Mouse (Mus musculus) limb, embryonic 15.5 days (tissue): ENCODE data around the gene Capn2. TPM values are rescaled to one million over a fixed set of nuclear protein-coding genes. Genes with fewer than 3 reads are reported as not detected.
A peak's percentile ranks its signal among the peaks of the same experiment; 100 is the strongest.

Experiments
- ATAC-seq: fragments of 200-750 bp; cut with Nextera tagmentation; 2 replicates; pipeline ENCODE4 v1.8.0; 2017; ENCODE audit warnings: low read depth, moderate TSS enrichment; ENCODE audit not compliant: insufficient number of reproducible peaks, low FRiP score, low TSS enrichment
- H3K27ac ChIP-seq: fragments of 300-500 bp; sonication (generic); 2 replicates; pipeline ENCODE4 v1.5.1; 2015; ENCODE audit warnings: moderate library complexity, mild to moderate bottlenecking, inconsistent platforms
- H3K27me3 ChIP-seq: fragments of 300-500 bp; sonication (generic); 2 replicates; pipeline ENCODE4 v1.6.1; 2015; ENCODE audit warnings: inconsistent platforms
- H3K36me3 ChIP-seq: fragments of 300-500 bp; sonication (generic); 2 replicates; pipeline ENCODE4 v1.6.1; 2015; ENCODE audit warnings: inconsistent platforms
- H3K4me1 ChIP-seq: fragments of 300-500 bp; sonication (generic); 2 replicates; pipeline ENCODE4 v1.6.1; 2015; ENCODE audit warnings: inconsistent platforms
- H3K4me2 ChIP-seq: fragments of 300-500 bp; sonication (generic); 2 replicates; pipeline ENCODE4 v1.6.1; 2015; ENCODE audit warnings: mild to moderate bottlenecking, inconsistent platforms
- H3K4me3 ChIP-seq: fragments of 300-500 bp; sonication (generic); 2 replicates; pipeline ENCODE4 v1.5.1; 2015; ENCODE audit warnings: mild to moderate bottlenecking, inconsistent platforms
- H3K9ac ChIP-seq: fragments of 300-500 bp; sonication (generic); 2 replicates; pipeline ENCODE4 v1.6.1; 2015; ENCODE audit warnings: inconsistent platforms
- H3K9me3 ChIP-seq: fragments of 300-500 bp; sonication (generic); 2 replicates; pipeline ENCODE4 v1.6.1; 2016; ENCODE audit warnings: inconsistent platforms
- WGBS: fragments of 180-500 bp; shearing (Covaris S2); methylation state at CpG from one replicate; pipeline ENCODE4 v1.1.7; 2015; 5-methylcytosine and 5-hydroxymethylcytosine counted together
- polyA plus RNA-seq: library from polyadenylated mRNA; unstranded; fragments of >200 nt; fragmentation: Nextera tagmentation; extraction: Ambion mirVana; gene quantifications from 2 replicates; pipeline ENCODE4 v1.2.1, GENCODE M21; 2015

Gene Capn2
- polyA plus RNA-seq, 1 experiment from 2014 or later: 150 TPM

DNA sequence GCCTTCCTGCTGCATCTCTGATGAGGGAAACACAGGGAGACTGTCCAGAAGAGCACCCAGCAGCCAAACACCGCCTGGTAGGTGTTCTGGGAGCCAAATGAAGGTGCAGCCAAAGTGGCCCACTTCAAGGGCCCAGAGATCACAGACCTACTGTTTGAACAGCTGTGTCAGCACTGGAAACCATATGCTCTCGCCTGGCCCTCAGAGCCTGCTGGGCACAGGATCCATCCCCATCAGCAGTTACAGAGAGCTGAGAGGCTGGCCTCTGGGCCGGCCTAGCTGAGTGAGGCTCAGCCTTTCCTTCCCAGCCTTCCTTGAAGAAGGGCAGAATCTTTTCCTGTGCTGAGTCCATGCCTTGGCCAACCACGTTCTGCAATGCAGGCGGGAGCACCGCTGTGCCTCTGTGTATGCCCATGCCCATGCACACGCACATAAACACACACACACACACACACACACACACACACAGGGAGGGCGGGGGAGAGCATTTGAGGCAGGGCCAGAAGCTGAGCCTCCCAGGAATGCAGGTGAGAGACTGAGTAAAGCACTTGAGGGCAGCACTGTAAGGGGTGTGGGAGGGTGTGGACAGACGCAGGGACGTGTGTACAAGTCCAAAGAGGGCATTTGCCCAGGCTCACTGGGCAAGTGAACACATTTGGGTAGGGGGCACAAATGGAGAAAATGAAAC, 8.2 kb downstream of the Capn2 start:
- 71% methylated on average over 10 of the region's 10 CpGs for WGBS
- Histone ChIP-seq H3K9me3 (no peaks in the 10 kb centered on the region), H3K4me1 (peaks cover 32% of the 10 kb centered on the region), H3K4me2 (no peak overlapping the region), H3K9ac (no peak overlapping the region), H3K36me3 (peaks cover 53% of the 10 kb centered on the region), H3K4me3 (no peak overlapping the region), H3K27me3 (no peaks in the 10 kb centered on the region), H3K27ac (no peak overlapping the region)
- ATAC-seq: no peak

DNA sequence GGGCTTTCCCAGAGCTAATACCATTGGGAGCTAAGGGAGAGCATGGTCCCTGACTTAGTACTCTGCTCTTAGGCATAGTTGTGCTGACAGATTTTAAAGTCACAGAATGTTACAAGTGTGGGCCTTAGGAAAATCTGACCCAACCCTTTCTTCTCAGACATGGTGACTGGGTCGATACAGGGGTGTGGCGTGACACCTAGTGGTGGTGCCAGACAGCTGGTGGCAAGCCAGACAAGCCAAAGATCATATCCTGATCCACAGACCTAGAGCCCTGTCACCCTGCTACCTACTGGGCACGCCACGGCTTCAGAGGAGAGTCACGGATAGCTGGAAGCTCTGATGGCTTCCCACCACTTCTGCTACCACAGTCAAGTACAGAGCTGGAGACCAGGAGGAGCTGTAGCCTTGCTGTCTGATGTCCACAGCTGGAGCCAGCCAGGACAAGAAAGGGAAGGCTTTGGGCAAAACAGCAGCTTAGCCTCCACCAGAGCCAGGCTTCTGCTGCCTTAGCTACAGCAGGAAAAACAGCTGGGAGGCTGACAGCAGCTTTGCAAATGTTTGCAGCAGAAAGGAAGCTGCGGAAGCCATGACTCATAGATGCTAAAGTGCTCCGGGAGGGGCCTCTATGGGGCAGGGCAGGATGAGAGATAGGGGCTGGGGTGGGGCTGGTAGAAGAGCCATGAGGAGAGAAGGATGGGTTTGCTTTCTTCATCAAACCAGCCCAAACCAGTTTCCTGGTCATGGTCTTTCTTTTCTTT, 11.0 kb downstream of the Capn2 start:
- H3K9me3 ChIP-seq: no peaks in the 10 kb centered on the region
- H3K4me1 ChIP-seq: peaks cover 51% of the 10 kb centered on the region

DNA sequence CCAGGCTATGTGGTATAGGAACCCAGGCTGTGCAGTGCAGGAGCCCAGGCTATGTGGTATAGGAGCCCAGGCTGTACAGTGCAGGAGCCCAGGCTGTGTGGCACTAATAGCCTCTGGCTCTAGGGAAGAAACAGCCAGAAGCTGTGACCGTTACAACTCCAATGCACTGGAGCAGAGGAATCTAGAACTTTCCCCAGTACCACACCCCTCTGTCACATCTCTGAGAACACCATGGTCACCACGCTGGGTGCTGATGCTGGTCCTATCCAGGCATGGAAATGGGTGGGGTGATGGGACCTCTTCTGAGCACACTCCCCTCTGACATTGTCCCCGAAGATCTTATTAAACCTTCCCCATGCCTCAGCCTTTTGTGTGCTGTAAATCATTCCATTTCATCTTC, 12.1 kb downstream of the Capn2 start:
- H3K27ac ChIP-seq: no peak overlapping the region
- H3K27me3 ChIP-seq: no peaks in the 10 kb centered on the region
- H3K36me3 ChIP-seq: peaks cover 38% of the 10 kb centered on the region
- H3K4me2 ChIP-seq: no peak overlapping the region
- H3K4me3 ChIP-seq: no peak overlapping the region
- 92% methylated on average over 3 of the region's 3 CpGs for WGBS
- peaks cover 56% of the 10 kb centered on the region for H3K4me1 ChIP-seq
- ATAC-seq: no peak
- no peak overlapping the region for H3K9ac ChIP-seq
- H3K9me3 ChIP-seq: no peaks in the 10 kb centered on the region

More for the DNA sequence above, 11.0 kb downstream of the Capn2 start:
- Histone ChIP-seq H3K4me2 (no peak overlapping the region), H3K9ac (no peak overlapping the region), H3K36me3 (peaks cover 39% of the 10 kb centered on the region), H3K4me3 (no peak overlapping the region), H3K27ac (peak overlapping the region; percentile 79), H3K27me3 (no peaks in the 10 kb centered on the region)
- 44% methylated on average over 7 of the region's 7 CpGs for WGBS
- ATAC-seq: 0 out of 2 replicates have a peak, but pooled peaks have one; percentile 41

DNA sequence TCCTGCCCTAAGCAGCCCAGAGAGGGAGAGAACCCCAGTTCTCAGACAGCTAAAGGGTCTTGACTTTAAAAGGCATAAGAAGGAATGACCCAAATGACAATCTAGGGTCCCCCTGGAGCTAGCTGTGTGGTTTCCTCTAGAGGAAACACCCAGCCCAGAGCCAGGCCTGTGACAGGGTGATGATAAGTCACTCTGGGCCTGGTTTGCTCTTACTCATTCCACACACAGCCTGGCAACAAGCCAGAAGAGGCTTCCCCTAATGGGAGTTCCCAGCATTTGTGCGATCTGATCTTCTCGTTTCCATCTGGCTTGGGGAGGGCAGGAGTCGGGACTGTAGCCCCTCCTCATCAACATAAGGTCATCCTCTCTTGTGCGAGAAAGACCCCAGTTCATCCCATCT, 13.2 kb downstream of the Capn2 start:
- H3K36me3 ChIP-seq: peaks cover 38% of the 10 kb centered on the region
- H3K9ac ChIP-seq: no peak overlapping the region
- no peaks in the 10 kb centered on the region for H3K9me3 ChIP-seq
- no peaks in the 10 kb centered on the region for H3K27me3 ChIP-seq
- peak overlapping the region; percentile 13 for H3K27ac ChIP-seq
- H3K4me1 ChIP-seq: peaks cover 57% of the 10 kb centered on the region
- WGBS: 20% methylated on average over 4 of the region's 4 CpGs
- no peak overlapping the region for H3K4me3 ChIP-seq
- ATAC-seq: 0 out of 2 replicates have a peak, but pooled peaks have one; percentile 46
- H3K4me2 ChIP-seq: no peak overlapping the region

DNA sequence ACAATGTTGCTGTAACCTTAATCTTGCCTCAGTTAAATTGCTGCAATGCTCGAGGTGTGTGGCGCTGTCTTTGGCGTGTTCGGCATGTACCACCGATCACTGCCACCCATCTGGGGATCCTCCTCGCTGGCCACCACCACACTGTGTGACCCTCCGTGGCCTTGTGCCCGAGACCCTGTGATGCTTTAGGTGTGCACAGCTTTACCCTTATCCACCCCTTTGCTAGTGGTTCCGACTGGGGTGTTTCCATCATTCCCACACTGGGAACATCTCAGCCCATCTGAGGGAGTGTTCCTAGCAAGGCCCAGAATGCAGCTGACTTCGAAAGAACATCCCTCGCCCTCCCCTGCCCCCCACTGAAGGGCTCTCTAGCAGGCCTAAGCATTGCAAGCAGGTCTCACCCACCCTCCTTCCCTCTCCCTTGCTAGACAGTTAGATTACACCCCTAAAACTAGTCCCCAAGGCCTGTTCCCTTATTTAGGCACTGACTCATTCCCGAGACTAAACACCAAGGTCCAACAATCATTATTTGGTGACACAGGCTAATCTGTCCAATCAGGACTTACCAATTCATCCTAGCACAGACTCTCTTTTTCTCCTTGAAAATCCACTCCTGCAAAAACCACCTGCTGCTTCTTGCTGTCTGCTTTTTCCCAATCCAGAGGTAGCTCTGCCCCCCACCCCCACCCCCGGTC, 14.1 kb downstream of the Capn2 start:
- H3K4me3 ChIP-seq: no peak overlapping the region
- ATAC-seq: no peak
- no peaks in the 10 kb centered on the region for H3K9me3 ChIP-seq
- H3K4me1 ChIP-seq: peaks cover 61% of the 10 kb centered on the region
- H3K36me3 ChIP-seq: peaks cover 30% of the 10 kb centered on the region
- H3K9ac ChIP-seq: no peak overlapping the region
- WGBS: 78% methylated on average over 13 of the region's 13 CpGs
- H3K27me3 ChIP-seq: no peaks in the 10 kb centered on the region
- H3K27ac ChIP-seq: peak overlapping the region; percentile 13
- H3K4me2 ChIP-seq: no peak overlapping the region

DNA sequence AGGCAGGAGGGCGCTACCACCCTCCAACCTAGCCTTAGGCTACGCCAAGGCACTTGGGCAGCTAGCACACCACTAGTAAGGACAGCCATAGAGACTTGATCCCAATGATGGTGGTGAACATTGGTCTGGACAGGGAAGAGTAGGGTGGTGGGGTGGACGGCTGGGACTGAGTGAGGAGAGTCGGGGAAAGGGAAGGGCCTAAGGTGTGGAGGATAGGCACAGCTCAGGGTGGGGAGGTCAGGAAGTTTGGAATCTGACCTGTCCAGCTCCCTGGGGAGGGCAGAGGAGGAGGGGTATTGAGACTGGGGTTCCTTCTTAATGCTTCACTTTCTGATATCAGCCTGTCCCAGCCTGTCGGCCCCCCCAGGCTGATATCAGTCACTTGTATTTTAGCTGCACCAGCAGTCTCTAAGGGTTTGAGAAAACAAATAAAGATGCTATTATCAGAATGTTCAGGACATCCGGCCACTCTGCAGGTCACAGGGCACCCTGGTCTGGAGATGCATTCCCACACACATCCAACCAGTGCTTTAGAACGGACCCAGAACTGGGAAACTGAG, 14.8 kb downstream of the Capn2 start:
- ATAC-seq: no peak
- Histone ChIP-seq H3K4me3 (no peak overlapping the region), H3K9me3 (no peaks in the 10 kb centered on the region), H3K27me3 (no peaks in the 10 kb centered on the region), H3K4me2 (no peak overlapping the region), H3K9ac (no peak overlapping the region), H3K27ac (peak overlapping the region; percentile 66), H3K36me3 (peaks cover 30% of the 10 kb centered on the region), H3K4me1 (peaks cover 65% of the 10 kb centered on the region)
- WGBS: 83% methylated on average over 7 of the region's 7 CpGs

DNA sequence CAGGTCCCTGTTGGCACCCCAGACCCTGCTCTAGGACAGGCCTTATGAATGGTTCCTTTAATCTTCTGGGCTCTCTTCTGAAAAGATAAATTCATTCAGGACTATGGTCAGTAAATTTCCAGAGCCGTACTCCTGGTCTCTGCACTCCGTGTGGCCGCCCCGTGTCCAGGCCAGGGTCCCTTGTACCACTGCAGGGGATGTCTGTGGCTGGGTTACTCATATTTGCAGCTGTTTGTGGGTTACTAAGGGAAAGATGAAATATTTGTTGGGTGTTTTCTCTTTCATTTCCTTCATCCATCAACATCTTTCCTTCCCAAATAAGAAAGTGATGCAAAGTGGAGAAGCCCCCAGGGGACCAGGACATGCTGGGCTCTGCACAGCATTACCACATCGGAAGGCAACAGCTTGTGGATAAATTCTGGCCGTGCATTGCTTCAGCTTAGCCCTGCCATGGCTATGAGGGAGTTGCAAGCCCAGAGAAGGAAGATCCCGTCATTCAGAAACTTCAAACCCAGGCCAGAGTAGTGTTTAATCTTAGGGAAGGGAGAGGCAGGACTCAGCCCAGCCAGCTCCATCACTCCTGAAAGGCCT, 15.5 kb downstream of the Capn2 start:
- Histone ChIP-seq H3K4me3 (no peak overlapping the region), H3K9me3 (no peaks in the 10 kb centered on the region), H3K36me3 (peaks cover 30% of the 10 kb centered on the region), H3K4me1 (peaks cover 70% of the 10 kb centered on the region), H3K27me3 (no peaks in the 10 kb centered on the region), H3K27ac (peak overlapping the region; percentile 66; the same call in 1 of the 2 replicates), H3K4me2 (no peak overlapping the region), H3K9ac (no peak overlapping the region)
- WGBS: 82% methylated on average over 7 of the region's 7 CpGs
- no peak for ATAC-seq

DNA sequence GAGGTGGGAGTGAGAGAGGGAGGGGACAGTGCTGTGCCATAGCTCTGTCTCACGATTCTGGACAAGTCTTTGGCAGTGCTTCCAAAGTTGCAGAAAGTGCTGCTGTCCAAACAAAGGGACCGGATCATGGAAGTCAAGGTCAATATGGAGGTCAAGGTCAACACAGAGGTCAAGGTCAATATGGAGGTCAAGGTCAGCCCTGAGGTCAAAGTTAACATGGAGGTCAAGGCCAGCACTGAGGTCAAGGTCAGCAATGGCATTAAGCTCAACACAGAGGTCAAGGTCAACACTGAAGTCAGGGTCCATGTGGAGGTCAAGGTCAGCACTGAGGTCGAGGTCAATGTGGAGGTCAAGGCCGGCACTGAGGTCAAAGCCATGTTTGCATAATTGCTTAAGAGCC, 16.6 kb downstream of the Capn2 start:
- no peak overlapping the region for H3K4me2 ChIP-seq
- ATAC-seq: no peak
- H3K36me3 ChIP-seq: peaks cover 29% of the 10 kb centered on the region
- no peaks in the 10 kb centered on the region for H3K9me3 ChIP-seq
- no peaks in the 10 kb centered on the region for H3K27me3 ChIP-seq
- 84% methylated on average over 4 of the region's 4 CpGs for WGBS
- H3K27ac ChIP-seq: peak overlapping the region; percentile 66; the same call in 1 of the 2 replicates
- H3K4me3 ChIP-seq: no peak overlapping the region
- H3K9ac ChIP-seq: no peak overlapping the region
- H3K4me1 ChIP-seq: peaks cover 72% of the 10 kb centered on the region

DNA sequence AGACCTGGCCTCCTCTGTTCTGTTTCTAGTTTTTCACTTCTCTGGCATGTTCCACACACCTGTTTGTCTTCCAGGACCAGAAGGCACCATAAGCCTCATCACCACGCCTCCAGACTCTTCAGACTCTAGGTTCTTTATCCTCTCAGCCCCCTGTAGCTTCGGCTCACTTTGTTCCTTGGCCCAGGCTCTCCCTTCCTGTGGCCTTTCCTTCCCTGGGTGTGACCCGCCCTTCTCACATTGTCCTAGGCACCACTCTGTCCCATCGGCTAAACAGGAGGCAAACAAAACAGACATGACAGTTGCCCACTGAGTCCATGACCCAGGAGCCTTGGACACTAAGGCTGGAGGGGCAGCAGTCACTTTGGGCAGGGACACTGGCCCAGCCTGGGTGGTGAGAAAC, 17.2 kb downstream of the Capn2 start:
- 80% methylated on average over 4 of the region's 4 CpGs for WGBS
- Histone ChIP-seq H3K9ac (no peak overlapping the region), H3K4me3 (no peak overlapping the region), H3K4me1 (peaks cover 73% of the 10 kb centered on the region), H3K36me3 (peaks cover 27% of the 10 kb centered on the region), H3K4me2 (no peak overlapping the region), H3K9me3 (no peaks in the 10 kb centered on the region), H3K27ac (no peak overlapping the region), H3K27me3 (no peaks in the 10 kb centered on the region)
- no peak for ATAC-seq

DNA sequence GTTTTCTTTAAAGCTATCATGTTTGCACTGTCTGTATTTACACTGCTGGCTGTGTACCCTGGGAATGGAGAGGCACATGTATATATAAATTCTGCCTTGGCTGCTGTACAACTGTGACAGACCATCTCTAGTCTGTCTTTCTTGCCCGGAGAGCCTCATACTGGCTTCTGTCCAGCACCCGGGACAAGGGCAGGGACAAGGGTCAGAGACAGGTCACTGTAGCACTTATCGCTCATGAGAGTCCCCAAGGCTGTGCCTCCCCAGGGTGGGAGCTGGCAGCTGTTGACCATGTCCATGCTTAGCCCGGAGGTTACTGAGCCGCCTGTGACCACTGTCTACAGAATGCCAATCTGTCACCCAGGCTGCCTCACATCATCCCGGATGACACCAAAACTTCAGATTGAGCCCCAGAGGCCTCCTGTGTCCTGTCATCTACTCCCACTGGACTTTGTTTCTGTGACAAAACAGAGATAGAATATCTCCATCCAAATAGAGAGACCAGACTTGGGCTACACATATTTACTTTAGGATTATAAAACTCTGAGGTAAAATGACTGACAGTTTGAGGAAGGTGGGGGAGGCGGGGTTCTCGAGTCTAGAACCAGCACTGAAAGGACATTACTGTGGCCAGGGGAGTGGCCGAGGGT, 17.8 kb downstream of the Capn2 start:
- no peaks in the 10 kb centered on the region for H3K9me3 ChIP-seq
- no peak overlapping the region for H3K27ac ChIP-seq
- no peak overlapping the region for H3K9ac ChIP-seq
- no peak overlapping the region for H3K4me2 ChIP-seq
- peaks cover 27% of the 10 kb centered on the region for H3K36me3 ChIP-seq
- ATAC-seq: no peak
- 75% methylated on average over 9 of the region's 9 CpGs for WGBS
- H3K4me3 ChIP-seq: no peak overlapping the region
- no peaks in the 10 kb centered on the region for H3K27me3 ChIP-seq
- peaks cover 76% of the 10 kb centered on the region for H3K4me1 ChIP-seq

DNA sequence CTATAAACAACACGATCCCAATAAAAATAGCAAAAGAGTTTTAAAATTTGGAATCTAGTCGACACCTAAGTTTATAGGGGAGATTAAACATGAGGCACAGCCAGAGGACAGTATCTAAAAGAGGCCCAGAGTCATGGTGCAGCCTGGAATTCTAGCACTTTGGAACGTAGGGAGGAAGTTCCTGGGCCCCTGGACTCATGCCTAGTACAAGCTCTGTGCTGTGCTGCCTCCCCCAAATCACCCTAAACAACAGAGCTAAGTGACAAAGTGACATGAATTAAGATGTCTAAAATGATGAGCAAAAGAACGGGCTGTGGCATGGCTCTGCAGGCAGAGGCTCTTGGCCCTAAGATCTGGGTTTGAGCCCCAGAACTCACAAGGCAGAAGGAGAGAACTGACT, 19.7 kb downstream of the Capn2 start:
- Histone ChIP-seq H3K4me1 (peaks cover 65% of the 10 kb centered on the region), H3K4me3 (no peak overlapping the region), H3K36me3 (peaks cover 32% of the 10 kb centered on the region), H3K4me2 (no peak overlapping the region), H3K9ac (no peak overlapping the region), H3K9me3 (no peaks in the 10 kb centered on the region), H3K27ac (no peak overlapping the region), H3K27me3 (no peaks in the 10 kb centered on the region)
- no peak for ATAC-seq
- WGBS: 29% methylated on average over 4 of the region's 4 CpGs
